Mouse (Mus musculus) heart, adult 2 months (tissue): ENCODE results near the gene Fam50a. TPM values are rescaled to one million over a fixed set of nuclear protein-coding genes. Genes with fewer than 3 reads are reported as not detected.
A peak's percentile ranks its signal among the peaks of the same experiment; 100 is the strongest.

Source experiments
- DNase-seq, 2 experiments: peaks; one replicate each; pipeline ENCODE4 v3.0.0; 2021
- H3K27ac ChIP-seq: fragments of 200-600 bp; 2 replicates; pipeline ENCODE4 v1.8.1; 2022
- H3K27me3 ChIP-seq: fragments of 200-500 bp; 2 replicates; pipeline ENCODE4 v1.6.1; 2012; ENCODE audit warnings: mild to moderate bottlenecking, low read length, inconsistent platforms, mixed read lengths; ENCODE audit not compliant: control insufficient read depth, insufficient read depth
- H3K36me3 ChIP-seq: fragments of 200-500 bp; 2 replicates; pipeline ENCODE4 v1.6.1; 2012; ENCODE audit warnings: low read length, inconsistent platforms; ENCODE audit not compliant: control insufficient read depth, insufficient read depth
- H3K4me1 ChIP-seq: fragments of 200-500 bp; 2 replicates; pipeline ENCODE4 v1.6.1; 2011; ENCODE audit warnings: low read length; ENCODE audit not compliant: control insufficient read depth, insufficient read depth
- H3K4me3 ChIP-seq: fragments of 200-600 bp; 2 replicates; pipeline ENCODE4 v1.8.1; 2022
- H3K79me2 ChIP-seq: fragments of 200-500 bp; replicated peaks from 2 replicates; pipeline ENCODE4 v1.6.1; 2012; ENCODE audit warnings: mild to moderate bottlenecking, inconsistent platforms, low read length, moderate library complexity, mixed read lengths; ENCODE audit not compliant: control insufficient read depth, insufficient read depth
- H3K9ac ChIP-seq: fragments of 200-500 bp; 2 replicates; pipeline ENCODE4 v1.6.1; 2012; ENCODE audit warnings: low read depth, mild to moderate bottlenecking, control low read depth, inconsistent platforms, low read length, mixed read lengths
- CTCF ChIP-seq: fragments of 200-600 bp; IDR thresholded peaks from 2 replicates; pipeline ENCODE4 v1.8.1; 2022; ENCODE audit warnings: antibody characterized with exemption, mild to moderate bottlenecking, moderate library complexity
- EP300 ChIP-seq: fragments of 200-500 bp; IDR thresholded peaks from 2 replicates; pipeline ENCODE4 v1.6.1; 2011; ENCODE audit warnings: low read depth, low read length, control low read depth; ENCODE audit not compliant: insufficient read depth
- POLR2A ChIP-seq: fragments of 200-500 bp; IDR thresholded peaks from 2 replicates; pipeline ENCODE4 v1.6.1; 2011; ENCODE audit warnings: mild to moderate bottlenecking, low read depth, low read length, control low read depth; ENCODE audit not compliant: insufficient read depth
- WGBS: fragments of 180-500 bp; shearing (Covaris S2); methylation state at CpG from one replicate; pipeline ENCODE4 v1.1.7; 2018; 5-methylcytosine and 5-hydroxymethylcytosine counted together
- intact Hi-C: fragments of 180-260 bp; cut with DNase I; formaldehyde crosslinking; loops from one replicate; pipeline ENCODE4 v1.15.1; 2025
- polyA plus RNA-seq: library from polyadenylated mRNA; depleted of rRNA; stranded (reverse); fragments of >200 nt; gene quantifications from 2 replicates; pipeline ENCODE4 v1.2.3, GENCODE M21; 2012
- total RNA-seq, 2 experiments: library from RNA; stranded (reverse); gene quantifications; 2 replicates each; pipeline ENCODE4 v1.2.3; 2021

Gene Fam50a
- total and polyA plus RNA-seq, 3 experiments = 7.1 to 24.9 (median 24.6) TPM

GRCm38 (mm10) chrX:74304867-74305700 is 7.7 kb upstream of the Fam50a start, which contains the start of gene Gdi1:
Gene Gdi1, plus strand, starts transcription at chrX:74304998.
- intact Hi-C loops = loop anchor here (10.0 kb wide), 1 partner anchor 730 kb away; no protein-coding TSS in a partner anchor
- Histone ChIP-seq H3K27me3 (no peaks in the 10 kb centered on the region), H3K4me3 (peak within 1 kb of the TSS; percentile 73), H3K4me1 (no peaks in the 10 kb centered on the region; the same call in none of the 2 replicates), H3K36me3 (peaks cover 8% of the 10 kb centered on the region), H3K27ac (peak within 1 kb of the TSS; percentile 95), H3K79me2 (peaks cover 7% of the 10 kb centered on the region), H3K9ac (peak within 1 kb of the TSS; percentile 98)
- peak; percentile 93 for TF ChIP-seq POLR2A
- peak; percentile 59 for TF ChIP-seq CTCF
- 0 out of 2 replicates have a peak, but pooled peaks have one; percentile 21 for TF ChIP-seq EP300
- WGBS = 17% methylated on average over 41 of the region's 41 CpGs
- DNase-seq = peak; percentile 81 to 83

GRCm38 (mm10) chrX:74328725-74329161 is 15.9 kb downstream of the Fam50a start, which contains the start of gene Plxna3:
Gene Plxna3, plus strand, starts transcription at chrX:74329066.
- Histone ChIP-seq H3K4me1 (no peaks in the 10 kb centered on the region), H3K27ac (peak within 1 kb of the TSS; percentile 71), H3K27me3 (no peaks in the 10 kb centered on the region), H3K4me3 (peak within 1 kb of the TSS; percentile 52), H3K9ac (peak within 1 kb of the TSS; percentile 81), H3K36me3 (no peaks in the 10 kb centered on the region), H3K79me2 (no peaks in the 10 kb centered on the region)
- peak; percentile 78 for DNase-seq
- TF ChIP-seq EP300 = no peak
- no peak for TF ChIP-seq POLR2A
- TF ChIP-seq CTCF = no peak
- intact Hi-C loops = no loop called here
- 24% methylated on average over 28 of the region's 30 CpGs for WGBS

- Histone ChIP-seq H3K36me3 (no peaks in the 10 kb centered on the region), H3K27me3 (no peaks in the 10 kb centered on the region), H3K79me2 (no peaks in the 10 kb centered on the region), H3K4me3 (peak overlapping the region; percentile 52; the same call in 1 of the 2 replicates), H3K4me1 (no peaks in the 10 kb centered on the region), H3K9ac (peak overlapping the region; percentile 81), H3K27ac (no peak overlapping the region)
- intact Hi-C loops = no loop called here
- no peak for TF ChIP-seq EP300
- TF ChIP-seq POLR2A = no peak
- TF ChIP-seq CTCF = no peak
- WGBS = 36% methylated on average over 10 of the region's 10 CpGs
- no peak for DNase-seq
These were observed 16.4 kb downstream of the Fam50a start for GRCm38 (mm10) chrX:74329215-74329671.

- TF ChIP-seq POLR2A = no peak
- no peak for TF ChIP-seq CTCF
- WGBS = 53% methylated on average over 2 of the region's 2 CpGs
- Histone ChIP-seq H3K27me3 (no peaks in the 10 kb centered on the region), H3K4me1 (no peaks in the 10 kb centered on the region), H3K36me3 (no peaks in the 10 kb centered on the region), H3K79me2 (no peaks in the 10 kb centered on the region), H3K9ac (no peak overlapping the region), H3K27ac (no peak overlapping the region), H3K4me3 (no peak overlapping the region)
- intact Hi-C loops = no loop called here
- no peak for DNase-seq
These were observed 17.5 kb downstream of the Fam50a start for GRCm38 (mm10) chrX:74330166-74330930.

- H3K79me2 ChIP-seq = no peaks in the 10 kb centered on the region
- H3K4me1 ChIP-seq = peaks cover 3% of the 10 kb centered on the region; the same call in 1 of the 2 replicates
- no peaks in the 10 kb centered on the region for H3K27me3 ChIP-seq
- peak overlapping the region; percentile 73 for H3K9ac ChIP-seq
- H3K27ac ChIP-seq = peak overlapping the region; percentile 65
- DNase-seq = no peak
- no peak for TF ChIP-seq CTCF
- TF ChIP-seq EP300 = no peak
- H3K36me3 ChIP-seq = no peaks in the 10 kb centered on the region
- intact Hi-C loops = loop anchor here (5.0 kb wide), 1 partner anchor 39 kb away; the partner anchor contains the start of genes Fam3a and Ikbkg
- 26% methylated on average over 13 of the region's 13 CpGs for WGBS
- H3K4me3 ChIP-seq = peak overlapping the region; percentile 56
These were observed 40.0 kb downstream of the Fam50a start for GRCm38 (mm10) chrX:74352645-74353466.
